Mouse (Mus musculus) limb, embryonic 14.5 days (tissue): ENCODE measurements around the gene Arl14. TPM values are rescaled to one million over a fixed set of nuclear protein-coding genes. Genes with fewer than 3 reads are reported as not detected.

ENCODE experiments used
- ATAC-seq: fragments of 200-750 bp; cut with Nextera tagmentation; 2 replicates; pipeline ENCODE4 v1.8.0; 2017; ENCODE audit warnings: low read depth, moderate number of reproducible peaks, moderate TSS enrichment; ENCODE audit not compliant: low FRiP score
- DNase-seq: peaks from one replicate; pipeline ENCODE4 v3.0.0-alpha.2; 2015; ENCODE audit warnings: low spot score
- H3K27ac ChIP-seq: fragments of 300-500 bp; sonication (generic); replicated peaks from 2 replicates; pipeline ENCODE4 v1.5.1; 2014; ENCODE audit warnings: low read depth, mild to moderate bottlenecking, low read length, moderate library complexity, mixed read lengths
- H3K27me3 ChIP-seq: fragments of 300-500 bp; sonication (generic); 2 replicates; pipeline ENCODE4 v1.6.1; 2014; ENCODE audit warnings: low read length, mixed read lengths; ENCODE audit not compliant: control insufficient read depth, insufficient read depth
- H3K36me3 ChIP-seq: fragments of 300-500 bp; sonication (generic); 2 replicates; pipeline ENCODE4 v1.6.1; 2014; ENCODE audit warnings: mild to moderate bottlenecking, low read length, moderate library complexity, mixed read lengths; ENCODE audit not compliant: control insufficient read depth, insufficient read depth
- H3K4me1 ChIP-seq: fragments of 300-500 bp; sonication (generic); 2 replicates; pipeline ENCODE4 v1.6.1; 2014; ENCODE audit warnings: antibody characterized with exemption, low read length, mixed read lengths; ENCODE audit not compliant: control insufficient read depth, insufficient read depth
- H3K4me2 ChIP-seq: fragments of 300-500 bp; sonication (generic); replicated peaks from 2 replicates; pipeline ENCODE4 v1.6.1; 2014; ENCODE audit warnings: low read depth, mild to moderate bottlenecking, low read length, moderate library complexity; ENCODE audit not compliant: severe bottlenecking
- H3K4me3 ChIP-seq: fragments of 300-500 bp; sonication (generic); replicated peaks from 2 replicates; pipeline ENCODE4 v1.5.1; 2014; ENCODE audit warnings: low read length
- H3K9ac ChIP-seq: fragments of 300-500 bp; sonication (generic); 2 replicates; pipeline ENCODE4 v1.6.1; 2014; ENCODE audit warnings: mild to moderate bottlenecking, low read depth, low read length, moderate library complexity; ENCODE audit not compliant: severe bottlenecking
- H3K9me3 ChIP-seq: fragments of 300-500 bp; sonication (generic); 2 replicates; pipeline ENCODE4 v1.6.1; 2016; ENCODE audit warnings: low read length; ENCODE audit not compliant: control insufficient read depth
- POLR2A ChIP-seq: fragments of 200-500 bp; IDR thresholded peaks from 2 replicates; pipeline ENCODE4 v1.8.0; 2012; ENCODE audit warnings: inconsistent platforms, mild to moderate bottlenecking, moderate library complexity, borderline replicate concordance; ENCODE audit not compliant: insufficient read depth, insufficient read length; ENCODE audit errors: extremely low read depth
- WGBS: fragments of 180-500 bp; shearing (Covaris S2); extraction: QIAGEN DNeasy Blood & Tissue Kit; methylation state at CpG from one replicate; pipeline ENCODE4 v1.1.7; 2014; 5-methylcytosine and 5-hydroxymethylcytosine counted together
- polyA plus RNA-seq, 2 experiments: library from polyadenylated mRNA; depleted of rRNA in 1 of 2; stranded (reverse) in 1 of 2; unstranded in 1 of 2; fragments of >200 nt; fragmentation: Nextera tagmentation in 1 of 2; extraction: Ambion mirVana in 1 of 2; gene quantifications; 2 replicates each; pipeline versions ENCODE4 v1.2.1 to v1.2.3; 2012 to 2014

Arl14 gene
- polyA plus RNA-seq (2012; rRNA removed) (not detected in 2 replicates), polyA plus RNA-seq (2014; fragmentation: Nextera tagmentation; extraction: Ambion mirVana) (not detected in 2 replicates)

DNA sequence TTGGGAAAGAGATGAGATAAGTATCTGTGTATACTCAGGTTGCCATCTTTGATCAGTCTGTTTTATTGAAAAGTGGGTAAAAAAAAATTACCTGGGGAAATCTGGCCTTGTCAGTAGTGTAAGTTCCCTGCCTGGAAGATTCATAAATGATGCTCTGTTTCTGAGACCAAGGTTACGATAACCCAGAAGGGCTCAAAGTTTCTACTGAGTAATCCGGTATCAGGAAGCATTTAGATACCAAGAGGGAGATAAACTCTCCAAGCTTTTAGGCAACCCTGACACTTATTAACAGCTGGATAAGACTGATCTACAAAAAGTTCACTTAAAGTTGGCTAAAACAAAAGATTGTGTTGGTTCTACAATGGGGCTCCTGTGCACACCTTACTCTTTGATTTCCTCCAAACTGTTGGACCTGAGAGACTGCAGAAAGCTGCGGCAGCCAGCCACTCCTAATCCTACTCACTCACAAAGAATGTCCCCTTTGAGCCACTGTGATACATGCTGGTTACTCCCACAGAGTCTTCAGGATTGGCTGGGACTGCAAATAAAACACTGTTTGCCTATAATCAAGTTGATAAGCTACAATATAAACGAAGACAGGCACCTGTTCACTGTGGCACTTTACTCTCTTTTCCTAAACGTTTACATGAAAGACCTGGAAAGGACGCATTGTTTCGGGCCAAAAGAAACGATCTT lies at the start of gene Arl14:
TSS of gene Arl14 (plus strand) at position 614 of the 696 bp plus-strand sequence.
- Histone ChIP-seq H3K36me3 (no peaks in the 10 kb centered on the region), H3K4me2 (no peak within 1 kb of the TSS), H3K9ac (no peak within 1 kb of the TSS), H3K4me1 (no peaks in the 10 kb centered on the region), H3K9me3 (no peaks in the 10 kb centered on the region), H3K27ac (no peak within 1 kb of the TSS), H3K27me3 (no peaks in the 10 kb centered on the region), H3K4me3 (no peak within 1 kb of the TSS)
- WGBS: 77% methylated on average over 8 of the region's 8 CpGs
- TF ChIP-seq POLR2A: no peak
- ATAC-seq (no peak), DNase-seq (no peak)

DNA sequence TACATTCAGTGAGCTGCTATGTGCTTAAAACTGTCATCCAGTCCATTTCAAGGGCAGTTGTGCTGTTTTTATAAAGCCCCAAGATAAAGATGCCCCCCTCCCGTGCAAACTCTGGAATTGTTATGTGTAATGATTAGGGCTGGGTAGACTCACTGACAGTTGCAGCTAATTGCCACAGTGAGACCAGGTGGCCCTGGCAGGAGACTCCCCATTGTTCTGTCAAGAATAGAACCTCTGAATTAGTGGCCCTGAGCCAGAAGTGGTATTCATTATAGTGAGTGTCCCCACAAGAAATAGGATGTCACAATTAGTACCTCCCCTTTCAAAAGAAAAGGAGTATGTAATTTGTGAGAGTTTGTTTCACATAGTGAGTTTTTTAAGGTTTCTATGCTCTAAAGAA lies 47.0 kb upstream of the Arl14 start:
- Histone ChIP-seq H3K4me1 (no peaks in the 10 kb centered on the region), H3K9me3 (no peaks in the 10 kb centered on the region), H3K4me2 (no peak overlapping the region), H3K36me3 (no peaks in the 10 kb centered on the region), H3K27me3 (no peaks in the 10 kb centered on the region), H3K9ac (no peak overlapping the region), H3K27ac (no peak overlapping the region), H3K4me3 (no peak overlapping the region)
- no peak for ATAC-seq
- 50% methylated on average over 1 of the region's 1 CpGs for WGBS
- TF ChIP-seq POLR2A: no peak
- no peak for DNase-seq

DNA sequence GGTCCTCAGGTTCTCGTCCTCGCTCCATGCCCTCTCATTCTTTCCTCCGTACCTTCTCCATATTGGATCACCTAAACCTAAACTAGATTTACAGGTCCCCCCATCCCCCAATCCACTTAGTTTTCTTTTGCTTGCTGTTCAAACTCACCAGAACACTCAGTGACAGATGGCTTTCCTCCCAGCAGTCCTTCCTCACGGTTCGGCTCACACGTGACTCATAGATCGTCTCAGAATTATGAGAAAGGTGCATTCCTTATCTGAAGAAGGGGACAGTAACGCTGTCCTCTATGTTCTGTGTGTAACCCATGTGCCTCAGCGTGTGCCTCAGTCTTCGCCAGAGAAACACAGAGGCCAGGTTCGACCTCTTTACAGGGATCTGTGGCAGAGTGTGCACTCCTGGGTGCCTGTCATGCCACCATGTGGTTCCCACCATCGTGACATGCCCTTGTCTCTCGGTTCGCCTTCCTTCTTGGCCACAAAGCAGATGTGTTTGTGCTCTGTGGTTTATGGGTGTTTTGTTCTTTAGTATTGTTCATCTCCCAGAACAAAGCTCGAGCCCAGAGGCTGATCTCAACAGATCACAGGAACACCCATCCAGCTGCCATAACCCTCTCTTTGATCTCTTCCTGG lies 44.9 kb upstream of the Arl14 start:
- Histone ChIP-seq H3K9me3 (no peaks in the 10 kb centered on the region), H3K9ac (no peak overlapping the region), H3K27ac (no peak overlapping the region), H3K4me1 (no peaks in the 10 kb centered on the region), H3K36me3 (no peaks in the 10 kb centered on the region), H3K27me3 (no peaks in the 10 kb centered on the region), H3K4me2 (no peak overlapping the region), H3K4me3 (no peak overlapping the region)
- WGBS: 79% methylated on average over 15 of the region's 15 CpGs
- DNase-seq (no peak), ATAC-seq (no peak)
- TF ChIP-seq POLR2A: no peak

GRCm38 (mm10) chr3:69177914-69178313 lies 44.3 kb upstream of the Arl14 start:
- Histone ChIP-seq H3K9me3 (no peaks in the 10 kb centered on the region), H3K4me1 (no peaks in the 10 kb centered on the region), H3K4me3 (no peak overlapping the region), H3K4me2 (no peak overlapping the region), H3K9ac (no peak overlapping the region), H3K27ac (no peak overlapping the region), H3K27me3 (no peaks in the 10 kb centered on the region), H3K36me3 (no peaks in the 10 kb centered on the region)
- DNase-seq (no peak), ATAC-seq (no peak)
- TF ChIP-seq POLR2A: no peak

- no peaks in the 10 kb centered on the region for H3K9me3 ChIP-seq
- no peak overlapping the region for H3K4me3 ChIP-seq
- TF ChIP-seq POLR2A: no peak
- WGBS: 79% methylated on average over 14 of the region's 14 CpGs
- no peaks in the 10 kb centered on the region for H3K36me3 ChIP-seq
- H3K4me1 ChIP-seq: no peaks in the 10 kb centered on the region
- no peak for ATAC-seq
- no peak for DNase-seq
- no peak overlapping the region for H3K4me2 ChIP-seq
- H3K27ac ChIP-seq: no peak overlapping the region
- no peaks in the 10 kb centered on the region for H3K27me3 ChIP-seq
- no peak overlapping the region for H3K9ac ChIP-seq
Measured at GRCm38 (mm10) chr3:69178365-69179004, 43.7 kb upstream of the Arl14 start.
